Mouse (Mus musculus) T-cell, adult 66 days (primary cell): ENCODE measurements around the gene Ginm1. TPM values are rescaled to one million over a fixed set of nuclear protein-coding genes. Genes with fewer than 3 reads are reported as not detected.

Experiments
- total RNA-seq, 2 experiments: library from RNA; stranded (reverse); gene quantifications; 3 replicates in 1 of 2; 4 replicates in 1 of 2; pipeline ENCODE4 v1.2.4; 2023

Ginm1 gene
- 10 to 100 TPM; 40.3 to 60.7 TPM for total RNA-seq

DNA sequence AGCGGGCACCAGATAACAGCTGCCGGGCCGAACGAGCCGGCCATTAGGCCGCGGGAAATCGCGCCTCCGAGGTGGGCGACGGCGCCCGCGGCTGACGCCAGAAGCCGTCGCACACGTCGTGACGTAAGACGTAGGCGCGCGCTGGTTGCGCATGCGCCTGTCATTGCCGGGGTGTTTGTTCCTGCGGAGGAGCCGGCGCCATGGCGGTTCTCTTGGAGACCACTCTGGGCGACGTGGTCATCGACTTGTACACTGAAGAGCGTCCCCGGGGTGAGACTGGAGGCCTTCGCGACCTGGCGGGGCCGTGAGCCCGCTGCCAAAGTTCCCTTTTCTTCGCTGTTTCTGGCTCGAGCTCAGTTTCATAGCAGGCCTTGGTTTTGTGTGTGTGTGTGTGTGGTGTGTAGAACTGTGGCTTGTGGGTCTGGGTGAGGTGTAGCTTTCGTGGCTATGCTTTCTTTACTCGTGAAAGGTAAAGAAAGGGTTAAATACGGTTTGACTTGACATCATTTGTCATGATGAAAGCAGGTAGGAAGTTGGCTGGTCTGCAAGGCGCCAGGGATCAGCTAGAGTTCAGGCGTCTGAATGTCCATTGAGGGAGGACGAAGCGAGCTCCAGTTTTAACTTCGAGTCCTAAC is at the start of gene Ginm1, which contains the start of gene Ppil4:
Ginm1 (minus strand) TSS at position 74 of the 635 bp plus-strand sequence.
Ppil4 (plus strand) TSS at position 141 of the 635 bp plus-strand sequence.

GRCm38 (mm10) chr10:7832171-7832676 is 39.6 kb upstream of the Ginm1 start, which contains the start of gene Zc3h12d:
Zc3h12d (plus strand) TSS chr10:7832470.

DNA sequence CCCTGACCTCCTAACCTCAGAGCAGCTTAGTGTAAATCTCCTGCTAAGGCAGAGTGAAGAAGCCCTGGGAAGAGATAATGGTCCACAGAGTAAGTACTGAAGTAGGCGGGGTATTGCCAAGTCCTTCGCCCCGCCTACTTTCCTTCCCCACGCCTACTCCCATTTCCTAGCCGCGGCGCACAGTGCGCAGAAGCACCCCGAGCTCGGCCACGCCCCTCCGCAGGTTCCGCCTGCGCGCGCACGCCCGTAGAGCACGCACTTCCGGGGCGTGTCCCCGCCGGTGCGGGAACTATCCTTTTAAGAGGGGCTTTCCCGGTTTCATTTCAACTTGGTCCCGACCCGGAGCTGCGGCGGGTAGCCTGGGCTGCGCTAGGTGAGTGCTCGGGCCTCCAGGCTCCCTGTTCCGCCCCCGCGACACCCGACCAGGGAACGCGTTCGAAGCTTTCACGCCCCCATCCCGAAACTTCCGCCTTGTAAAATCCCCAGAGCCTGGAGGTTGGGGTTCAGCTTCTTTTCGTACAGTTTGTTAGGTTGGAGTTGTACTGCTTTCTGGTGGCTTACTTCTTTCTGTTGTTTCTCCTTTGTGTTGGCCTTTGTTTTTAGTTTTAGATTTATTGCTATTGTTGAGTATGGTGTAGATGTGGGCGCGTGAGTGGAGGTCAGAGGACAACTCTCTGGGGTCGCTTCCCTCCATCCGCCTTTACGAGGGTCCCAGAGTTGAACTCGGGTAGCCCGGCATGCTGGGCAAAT is 66.7 kb downstream of the Ginm1 start, which contains the start of gene Katna1:
Katna1 (plus strand) TSS at position 250 of the 750 bp plus-strand sequence.

Other genes with a start within 250 kb of the Ginm1 start
- gene Lrp11, start 203.0 kb downstream of the Ginm1 start, total RNA-seq = 1 to 10 TPM; 1.1 to 1.5 TPM
- 10 to 100 TPM; 10.3 to 11.0 TPM for gene Nup43, start 125.3 kb downstream of the Ginm1 start, total RNA-seq
- gene Pcmt1, start 111.7 kb downstream of the Ginm1 start, total RNA-seq = 10 to 100 TPM; 60.8 to 63.8 TPM
- 10 to 100 TPM; 42.4 to 42.9 TPM for gene Lats1, start 111.6 kb downstream of the Ginm1 start, total RNA-seq
- gene Katna1, start 66.8 kb downstream of the Ginm1 start, total RNA-seq = 10 to 100 TPM; 53.1 to 62.0 TPM
- 10 to 100 TPM; 71.0 to 71.6 TPM for gene Ppil4, start 67 bp upstream of the Ginm1 start, total RNA-seq
- gene Zc3h12d, start 39.6 kb upstream of the Ginm1 start, total RNA-seq = 10 to 100 TPM; 33.3 to 37.6 TPM
- 100 to 1,000 TPM; 116 to 121 TPM for gene Tab2, start 163.4 kb upstream of the Ginm1 start, total RNA-seq